Mouse (Mus musculus): ENCODE measurements at regions not wholly inside any gene's neighbourhood (a gene's known extent, or its start where the extent isn't known, plus 50 kb on each side); places are given as distances from the start of the nearest gene placed in this dataset.

DNA sequence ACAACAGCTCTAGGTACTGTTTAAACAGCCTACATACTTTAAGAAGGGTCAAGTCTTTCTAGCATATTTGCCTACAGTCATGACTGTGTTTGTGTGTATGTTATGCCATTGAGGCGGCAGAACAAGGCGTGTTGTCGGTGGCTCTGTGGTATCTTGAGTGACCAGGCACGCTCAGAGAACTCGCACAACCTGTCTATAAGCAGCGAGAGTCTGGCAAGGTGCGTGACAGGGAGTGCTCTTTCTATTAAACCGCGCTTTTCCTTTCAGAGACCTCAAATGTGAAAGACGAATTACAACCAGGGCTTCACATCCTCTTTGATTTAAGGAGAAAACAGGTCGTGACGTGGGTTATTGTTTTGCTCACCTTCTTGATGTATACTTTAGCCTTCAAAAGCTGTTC, 88.2 kb upstream of the Fam3c start:
- H3K9me3 ChIP-seq (ENCODE audit: control insufficient read depth, low read length), result no peaks in the 10 kb centered on the region
- H3K4me1 ChIP-seq (replicated peaks; ENCODE audit: control insufficient read depth, insufficient read depth), result no peaks in the 10 kb centered on the region
- no peaks in the 10 kb centered on the region for H3K27me3 ChIP-seq (ENCODE audit: control insufficient read depth, insufficient read depth, low read length)
- no peaks in the 10 kb centered on the region for H3K36me3 ChIP-seq (ENCODE audit: control insufficient read depth, insufficient read depth, low read length)
- TF ChIP-seq EP300 (optimal IDR thresholded peaks at IDR 0.05), result no peak
- TF ChIP-seq CTCF (IDR thresholded peaks at IDR 0.05; ENCODE audit: low read depth), result no peak
- DNase-seq (ENCODE audit: low spot score) (peak; percentile 78), ATAC-seq (ENCODE audit: low FRiP score, low TSS enrichment) (peak; percentile 88)
- peak overlapping the region; percentile 81 for H3K27ac ChIP-seq (replicated peaks)
- no peak overlapping the region for H3K4me3 ChIP-seq (ENCODE audit: low read depth, low read length)
- no peak overlapping the region for H3K4me2 ChIP-seq (replicated peaks; ENCODE audit: low read depth)
- WGBS, result 53% methylated on average over 12 of the region's 12 CpGs
- no peak overlapping the region for H3K9ac ChIP-seq (ENCODE audit: low read length)

DNA sequence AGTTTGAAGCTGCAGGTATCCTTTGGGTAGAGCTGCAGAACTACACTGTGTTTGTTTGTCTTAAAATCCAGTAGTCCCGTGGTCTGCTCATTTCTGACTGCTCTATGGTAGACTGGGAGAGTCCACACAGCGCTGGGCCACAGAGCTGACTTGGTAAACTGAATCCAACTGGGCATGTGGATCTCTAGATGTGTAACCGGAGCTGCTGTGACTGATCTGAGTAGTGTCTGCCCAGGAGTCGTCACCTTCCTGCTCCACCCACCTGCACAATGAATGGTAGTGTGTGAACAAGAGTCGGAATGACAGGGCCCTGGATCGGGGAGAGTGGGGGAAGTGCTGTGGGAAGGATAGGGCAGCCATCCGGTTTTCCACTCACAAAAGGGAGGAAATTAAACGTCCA, 87.5 kb upstream of the Fam3c start:
- Histone ChIP-seq H3K4me2 (replicated peaks; ENCODE audit: low read depth) (no peak overlapping the region), H3K27ac (replicated peaks) (peak overlapping the region; percentile 81), H3K9ac (ENCODE audit: low read length) (no peak overlapping the region), H3K4me1 (replicated peaks; ENCODE audit: control insufficient read depth, insufficient read depth) (no peaks in the 10 kb centered on the region), H3K27me3 (ENCODE audit: control insufficient read depth, insufficient read depth, low read length) (no peaks in the 10 kb centered on the region), H3K4me3 (ENCODE audit: low read depth, low read length) (no peak overlapping the region), H3K9me3 (ENCODE audit: control insufficient read depth, low read length) (no peaks in the 10 kb centered on the region), H3K36me3 (ENCODE audit: control insufficient read depth, insufficient read depth, low read length) (no peaks in the 10 kb centered on the region)
- DNase-seq (ENCODE audit: low spot score) (peak; percentile 64), ATAC-seq (ENCODE audit: low FRiP score, low TSS enrichment) (peak; percentile 80)
- TF ChIP-seq CTCF (IDR thresholded peaks at IDR 0.05; ENCODE audit: low read depth) (no peak), EP300 (optimal IDR thresholded peaks at IDR 0.05) (no peak)
- 25% methylated on average over 8 of the region's 8 CpGs for WGBS

DNA sequence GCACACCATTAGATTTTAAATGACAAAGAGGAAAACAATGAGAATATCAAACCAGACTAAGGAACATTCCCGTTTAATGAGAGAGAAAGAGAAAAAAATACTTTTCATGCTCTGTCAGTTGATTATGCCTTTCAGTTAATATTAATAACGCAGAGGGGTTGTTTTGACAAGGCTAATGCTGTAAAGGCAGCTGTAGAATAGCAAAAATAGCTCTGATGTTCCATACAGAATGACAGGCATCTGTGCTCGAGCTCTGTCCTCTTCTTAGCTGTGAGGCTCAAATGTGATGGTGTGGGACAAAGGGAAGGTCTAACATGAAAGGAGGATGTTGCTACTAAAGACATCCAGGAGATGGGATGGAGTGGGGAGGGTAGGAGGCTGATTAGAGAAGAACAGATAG, 87.1 kb upstream of the Fam3c start:
- H3K27ac ChIP-seq (replicated peaks), result peak overlapping the region; percentile 81
- DNase-seq (ENCODE audit: low spot score) (no peak), ATAC-seq (ENCODE audit: low FRiP score, low TSS enrichment) (no peak)
- no peaks in the 10 kb centered on the region for H3K4me1 ChIP-seq (replicated peaks; ENCODE audit: control insufficient read depth, insufficient read depth)
- H3K27me3 ChIP-seq (ENCODE audit: control insufficient read depth, insufficient read depth, low read length), result no peaks in the 10 kb centered on the region
- WGBS, result 43% methylated on average over 3 of the region's 3 CpGs
- no peak overlapping the region for H3K4me2 ChIP-seq (replicated peaks; ENCODE audit: low read depth)
- H3K9ac ChIP-seq (ENCODE audit: low read length), result no peak overlapping the region
- TF ChIP-seq EP300 (optimal IDR thresholded peaks at IDR 0.05) (no peak), CTCF (IDR thresholded peaks at IDR 0.05; ENCODE audit: low read depth) (no peak)
- no peaks in the 10 kb centered on the region for H3K36me3 ChIP-seq (ENCODE audit: control insufficient read depth, insufficient read depth, low read length)
- no peaks in the 10 kb centered on the region for H3K9me3 ChIP-seq (ENCODE audit: control insufficient read depth, low read length)
- H3K4me3 ChIP-seq (ENCODE audit: low read depth, low read length), result no peak overlapping the region

DNA sequence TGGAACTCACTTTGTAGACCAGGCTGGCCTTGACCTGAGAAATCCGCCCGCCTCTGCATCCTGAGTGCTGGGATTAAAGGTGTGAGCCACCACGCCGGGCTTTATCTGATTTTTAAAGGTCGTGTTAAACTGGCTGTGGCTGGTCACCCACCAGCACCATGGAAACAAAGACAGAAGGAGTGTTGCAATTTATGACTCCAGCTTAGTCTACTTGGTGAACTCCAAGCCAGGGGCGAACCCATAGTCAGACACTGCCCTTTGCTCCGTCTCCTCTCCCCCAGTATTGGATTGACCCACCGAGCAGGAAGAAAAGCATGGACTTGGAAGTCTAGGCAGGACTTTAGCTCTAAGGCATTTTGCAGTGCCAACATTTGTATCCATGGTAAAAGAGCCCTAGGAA, 86.5 kb upstream of the Fam3c start:
- no peak for TF ChIP-seq CTCF (IDR thresholded peaks at IDR 0.05; ENCODE audit: low read depth)
- no peak for TF ChIP-seq EP300 (optimal IDR thresholded peaks at IDR 0.05)

DNA sequence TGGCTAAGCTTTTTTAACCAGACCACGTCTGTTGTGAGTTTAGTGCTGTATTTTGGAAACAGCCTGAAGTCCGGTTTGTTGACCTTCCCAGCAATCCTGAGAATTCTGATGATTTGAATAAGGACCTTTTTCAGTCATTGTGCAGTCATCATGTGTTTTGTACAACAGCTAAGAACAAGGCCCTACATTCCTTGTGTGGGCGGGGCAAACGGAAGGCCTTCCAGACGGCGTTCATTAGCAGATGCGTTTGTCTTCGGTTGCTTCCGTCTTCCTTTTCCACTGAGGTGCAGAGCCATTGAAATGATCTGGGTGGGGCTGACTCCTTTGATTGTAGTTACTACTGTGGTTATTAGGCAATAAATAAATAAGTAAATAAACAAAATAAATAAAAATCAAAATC, 83.8 kb upstream of the Fam3c start:
- 63% methylated on average over 9 of the region's 9 CpGs for WGBS
- H3K9ac ChIP-seq (ENCODE audit: low read length), result no peak overlapping the region
- no peaks in the 10 kb centered on the region for H3K36me3 ChIP-seq (ENCODE audit: control insufficient read depth, insufficient read depth, low read length)
- no peak for DNase-seq (ENCODE audit: low spot score)
- H3K9me3 ChIP-seq (ENCODE audit: control insufficient read depth, low read length), result no peaks in the 10 kb centered on the region
- H3K27ac ChIP-seq (replicated peaks), result no peak overlapping the region
- no peak overlapping the region for H3K4me3 ChIP-seq (ENCODE audit: low read depth, low read length)
- H3K27me3 ChIP-seq (ENCODE audit: control insufficient read depth, insufficient read depth, low read length), result no peaks in the 10 kb centered on the region
- no peak for ATAC-seq (ENCODE audit: low FRiP score, low TSS enrichment)
- TF ChIP-seq EP300 (optimal IDR thresholded peaks at IDR 0.05), result no peak
- TF ChIP-seq CTCF (IDR thresholded peaks at IDR 0.05; ENCODE audit: low read depth), result no peak
- no peak overlapping the region for H3K4me2 ChIP-seq (replicated peaks; ENCODE audit: low read depth)
- no peaks in the 10 kb centered on the region for H3K4me1 ChIP-seq (replicated peaks; ENCODE audit: control insufficient read depth, insufficient read depth)

More for the DNA sequence above, 86.5 kb upstream of the Fam3c start:
- ATAC-seq (ENCODE audit: low FRiP score, low TSS enrichment) (no peak), DNase-seq (ENCODE audit: low spot score) (no peak)
- Histone ChIP-seq H3K9me3 (ENCODE audit: control insufficient read depth, low read length) (no peaks in the 10 kb centered on the region), H3K4me3 (ENCODE audit: low read depth, low read length) (no peak overlapping the region), H3K27me3 (ENCODE audit: control insufficient read depth, insufficient read depth, low read length) (no peaks in the 10 kb centered on the region), H3K36me3 (ENCODE audit: control insufficient read depth, insufficient read depth, low read length) (no peaks in the 10 kb centered on the region), H3K4me1 (replicated peaks; ENCODE audit: control insufficient read depth, insufficient read depth) (no peaks in the 10 kb centered on the region), H3K9ac (ENCODE audit: low read length) (no peak overlapping the region), H3K27ac (replicated peaks) (no peak overlapping the region), H3K4me2 (replicated peaks; ENCODE audit: low read depth) (no peak overlapping the region)
- WGBS, result 81% methylated on average over 8 of the region's 8 CpGs

DNA sequence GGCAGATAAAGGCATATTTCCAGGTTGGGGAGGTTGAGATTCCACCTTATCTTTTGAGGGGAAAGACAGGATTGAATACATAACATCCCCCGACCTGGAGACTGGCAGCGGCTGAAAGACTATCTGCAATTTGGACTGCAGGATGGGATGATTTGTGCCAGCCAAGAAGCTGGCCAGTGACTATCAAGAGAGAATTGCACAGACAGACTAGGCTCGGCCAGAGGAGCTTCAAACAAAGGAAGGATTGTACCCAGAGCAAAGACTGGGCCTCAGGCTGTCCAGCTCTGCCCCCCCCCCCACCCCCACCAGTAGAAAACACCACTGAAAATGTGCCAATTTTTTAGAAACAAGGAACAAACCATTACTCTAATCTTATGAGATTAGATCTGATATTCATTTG, 73.0 kb upstream of the Fam3c start:
- H3K36me3 ChIP-seq (ENCODE audit: control insufficient read depth, insufficient read depth, low read length), result no peaks in the 10 kb centered on the region
- H3K4me2 ChIP-seq (replicated peaks; ENCODE audit: low read depth), result no peak overlapping the region
- H3K9ac ChIP-seq (ENCODE audit: low read length), result no peak overlapping the region
- ATAC-seq (ENCODE audit: low FRiP score, low TSS enrichment), result no peak
- no peaks in the 10 kb centered on the region for H3K27me3 ChIP-seq (ENCODE audit: control insufficient read depth, insufficient read depth, low read length)
- DNase-seq (ENCODE audit: low spot score), result no peak
- H3K4me3 ChIP-seq (ENCODE audit: low read depth, low read length), result no peak overlapping the region
- 51% methylated on average over 3 of the region's 3 CpGs for WGBS
- no peaks in the 10 kb centered on the region for H3K4me1 ChIP-seq (replicated peaks; ENCODE audit: control insufficient read depth, insufficient read depth)
- H3K9me3 ChIP-seq (ENCODE audit: control insufficient read depth, low read length), result no peaks in the 10 kb centered on the region
- no peak overlapping the region for H3K27ac ChIP-seq (replicated peaks)
- TF ChIP-seq CTCF (IDR thresholded peaks at IDR 0.05; ENCODE audit: low read depth) (no peak), EP300 (optimal IDR thresholded peaks at IDR 0.05) (no peak)

Data from stomach, postnatal 0 days (tissue).